Mouse (Mus musculus) right cerebral cortex, postnatal 36 days (tissue): ENCODE data around the gene Cdh3.

Experiments used
- DNase-seq, 2 experiments: peaks; one replicate each; pipeline ENCODE4 v3.0.0; 2022; ENCODE audit warnings: low spot score in 2 of 2, mixed read lengths in 1 of 2

Gene Cdh3

GRCm38 (mm10) chr8:106527241-106528036, 16.7 kb downstream of the Cdh3 start:
- DNase-seq, result no peak

DNA sequence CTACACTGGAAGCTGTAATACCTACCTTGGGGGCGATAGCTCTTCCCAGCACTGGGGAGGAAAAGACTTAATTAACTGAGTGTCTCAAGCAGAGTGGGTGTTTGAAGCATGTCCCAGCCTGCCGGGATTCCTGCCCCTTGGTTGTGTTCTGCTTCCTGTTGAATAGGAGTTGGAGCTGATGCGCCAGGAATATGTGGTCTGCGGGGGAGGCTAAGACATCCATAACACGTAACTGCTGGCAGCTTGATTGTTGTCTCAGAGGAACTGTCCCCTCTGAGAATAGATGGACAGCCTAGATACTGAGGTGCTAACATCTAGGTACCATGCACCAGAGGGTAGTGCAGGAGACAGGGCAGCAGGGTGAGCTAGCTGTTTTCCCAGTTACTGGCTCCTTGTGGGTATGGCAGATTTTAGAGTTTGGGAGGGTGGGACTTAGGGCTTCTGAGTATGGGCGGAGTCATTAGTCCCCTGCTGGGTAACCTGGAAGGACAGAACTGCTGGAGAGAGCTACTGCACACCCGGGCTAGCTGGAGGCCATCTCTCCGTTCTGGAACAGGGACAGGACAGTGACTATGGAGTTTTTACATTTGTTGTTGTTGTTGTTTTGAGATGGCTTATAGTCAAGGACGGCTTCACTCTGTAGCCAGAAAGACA, 18.0 kb downstream of the Cdh3 start:
- DNase-seq, result no peak

DNA sequence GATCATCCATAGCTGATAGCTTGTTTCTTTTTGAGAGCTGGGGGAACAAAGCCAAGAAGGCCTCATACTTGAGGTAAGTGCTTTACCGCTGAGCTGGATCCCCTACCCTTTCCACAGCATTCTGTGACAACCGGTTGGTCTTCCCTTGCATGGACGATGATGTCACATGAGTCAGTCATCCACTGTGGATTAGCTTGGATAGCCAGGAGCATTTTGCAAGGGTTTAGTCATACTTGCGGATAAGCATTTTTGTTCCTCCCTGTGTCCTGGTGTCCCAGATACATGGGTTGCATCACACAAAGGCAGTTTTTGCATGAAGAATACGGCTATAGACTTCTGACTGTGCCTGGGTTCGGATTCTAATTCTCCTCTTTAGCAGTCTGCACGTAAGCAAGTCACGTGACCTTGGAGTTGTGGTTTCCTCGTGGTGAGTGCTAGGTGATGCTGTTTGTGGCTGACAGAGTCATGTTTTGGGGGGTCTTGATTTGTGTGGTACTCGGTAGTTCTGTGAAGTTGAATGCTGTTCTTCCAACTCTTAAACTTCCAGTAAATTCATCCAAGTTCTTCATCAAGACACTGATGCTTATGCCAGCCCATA, 19.3 kb downstream of the Cdh3 start:
- DNase-seq, result no peak

DNA sequence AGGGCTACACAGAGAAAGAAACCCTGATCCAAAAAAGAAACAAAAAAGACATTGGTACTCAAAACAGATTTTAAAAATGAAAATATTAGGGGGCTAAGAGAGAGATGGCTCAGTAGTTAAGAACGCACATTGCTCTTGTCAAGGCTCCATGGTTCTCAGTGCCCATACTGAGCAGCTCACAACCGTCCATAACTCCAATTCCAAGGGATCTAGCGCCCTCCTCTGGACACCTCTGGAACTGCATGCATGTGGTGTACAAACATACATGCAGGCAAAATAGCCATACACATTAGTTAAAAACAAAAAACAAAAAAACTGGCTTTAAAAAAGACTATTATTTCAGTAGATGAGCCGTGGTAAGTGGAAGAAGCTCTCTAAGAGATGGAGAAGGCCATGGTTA, 19.9 kb downstream of the Cdh3 start:
- DNase-seq, result no peak

DNA sequence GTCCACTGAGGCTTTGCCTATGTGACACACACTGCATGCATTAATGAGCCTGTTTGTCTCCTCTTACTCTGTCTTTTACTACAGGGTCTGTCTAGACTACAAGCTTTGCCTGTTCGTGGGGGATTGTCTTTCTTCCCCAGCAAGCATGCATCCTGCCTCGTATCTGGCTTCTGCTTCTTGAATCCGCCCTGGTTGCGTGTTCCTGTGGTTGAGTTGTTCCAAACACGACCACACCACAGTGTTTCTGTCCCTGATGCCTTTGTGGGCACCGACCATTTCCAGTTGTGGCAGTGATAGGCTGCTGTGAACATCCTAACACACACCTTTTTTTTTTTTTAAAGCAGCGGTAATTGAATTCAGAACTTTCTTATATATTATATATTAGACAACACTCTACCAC, 23.0 kb downstream of the Cdh3 start:
- no peak for DNase-seq

DNA sequence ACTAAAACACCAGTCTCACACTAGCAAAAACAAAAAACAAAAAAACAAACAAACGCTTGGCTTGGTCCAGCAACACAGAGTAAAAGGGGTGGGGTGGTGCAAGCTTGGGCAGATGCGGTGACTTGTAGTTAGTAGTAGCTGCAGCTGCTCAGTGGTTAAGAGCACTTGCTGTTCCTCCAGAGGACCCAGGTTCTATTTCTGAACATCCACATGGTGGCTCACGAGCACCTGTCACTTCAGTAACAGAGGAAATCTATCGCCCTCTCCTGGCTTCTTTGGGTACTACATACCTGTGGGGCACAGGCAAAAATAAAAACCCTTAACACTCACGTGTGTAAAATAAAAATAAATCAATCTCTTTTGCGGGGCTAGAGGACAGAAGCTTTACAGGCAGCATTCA, 23.8 kb downstream of the Cdh3 start:
- DNase-seq, result peak; percentile 8 to 10

GRCm38 (mm10) chr8:106535448-106535847, 24.8 kb downstream of the Cdh3 start:
- no peak for DNase-seq

DNA sequence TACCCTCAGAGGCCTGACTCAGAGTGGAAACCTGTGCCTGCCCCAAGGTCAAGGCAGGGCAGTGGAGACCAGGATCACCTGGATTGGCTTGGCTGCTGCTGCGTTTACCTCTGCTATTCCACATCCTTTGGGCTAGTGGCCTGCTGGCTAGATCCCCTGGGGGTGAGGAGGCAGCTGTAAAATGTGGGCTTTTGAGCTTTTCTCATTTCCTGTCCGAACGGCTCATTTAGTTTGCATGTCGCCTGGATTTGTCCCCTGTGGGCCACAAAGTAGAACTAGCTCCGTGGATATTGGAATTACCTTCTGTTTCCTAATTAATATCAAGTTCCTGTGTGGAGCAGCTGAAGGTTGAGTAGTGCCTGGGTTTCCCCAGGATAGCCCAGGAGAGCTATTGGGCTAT, 28.5 kb downstream of the Cdh3 start:
- no peak for DNase-seq

- no peak for DNase-seq
Observed at GRCm38 (mm10) chr8:106541002-106541401, 30.3 kb downstream of the Cdh3 start.

GRCm38 (mm10) chr8:106543043-106543442, 32.4 kb downstream of the Cdh3 start:
- no peak for DNase-seq

DNA sequence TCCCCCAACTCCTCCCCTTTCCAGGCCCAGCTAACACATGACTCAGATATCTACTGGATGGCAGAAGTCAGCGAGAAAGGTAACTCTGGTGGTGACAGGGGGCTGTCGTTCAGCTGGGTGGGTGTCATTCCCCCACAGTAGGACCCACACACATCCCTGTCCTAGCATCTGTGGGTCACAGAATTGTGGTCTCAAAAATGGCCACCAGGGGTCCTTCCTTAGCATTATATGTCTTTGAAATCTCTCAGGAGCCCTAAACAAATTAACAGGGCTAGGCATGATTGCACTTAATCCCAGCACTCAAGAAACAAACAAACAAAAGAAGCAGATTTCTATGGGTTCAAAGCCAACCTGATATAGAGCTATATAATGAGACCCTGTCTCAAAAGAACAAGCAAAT, 34.5 kb downstream of the Cdh3 start:
- DNase-seq, result no peak

- DNase-seq, result no peak
Observed at GRCm38 (mm10) chr8:106546746-106547145, 36.1 kb downstream of the Cdh3 start.

DNA sequence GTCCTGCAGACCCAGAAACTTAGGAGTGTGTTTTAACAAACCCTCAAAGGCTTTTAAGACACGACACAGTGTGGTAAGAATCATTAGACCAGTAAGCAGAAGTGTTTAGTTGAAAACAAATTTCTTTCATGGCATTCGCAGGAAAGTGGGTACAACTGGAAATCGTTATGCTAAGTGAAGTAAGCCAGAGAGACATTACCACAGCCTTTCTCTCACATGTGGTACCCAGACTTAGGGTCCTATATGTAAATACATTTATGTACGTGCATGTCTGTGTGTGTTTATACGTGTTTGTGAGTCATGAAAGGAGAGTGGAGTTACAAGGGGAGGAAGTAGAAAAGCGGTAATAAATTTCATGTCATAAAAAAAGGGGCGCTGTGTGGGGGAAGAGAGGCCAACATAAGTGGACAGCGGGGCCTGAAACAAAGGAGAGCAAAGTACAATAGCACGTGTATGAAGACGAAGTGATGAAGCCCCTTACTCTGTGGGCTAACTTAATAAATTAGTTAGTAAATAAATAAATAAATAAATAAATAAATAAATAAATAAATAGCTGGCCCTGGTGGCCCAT, 37.8 kb downstream of the Cdh3 start:
- DNase-seq, result no peak

- DNase-seq, result no peak
Observed at GRCm38 (mm10) chr8:106550906-106551305, 40.2 kb downstream of the Cdh3 start.

DNA sequence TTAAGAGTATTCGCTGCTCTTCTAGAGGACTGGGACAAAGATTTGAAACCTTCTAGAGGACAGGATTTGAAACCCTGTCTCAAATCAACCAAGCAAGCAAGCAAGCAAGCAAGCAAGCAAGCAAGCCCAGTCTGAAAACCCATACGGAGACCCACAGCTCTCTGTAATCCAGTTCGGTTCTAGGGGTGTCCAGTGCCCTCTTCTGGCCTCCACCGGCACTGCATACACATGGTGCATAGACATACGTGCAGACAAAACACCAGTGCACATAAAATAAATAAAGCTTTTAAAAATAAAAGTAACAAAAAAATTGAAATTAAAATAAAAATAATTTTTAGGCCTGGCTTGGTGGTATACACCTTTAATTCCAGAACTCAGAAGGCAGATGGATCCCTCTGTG, 43.3 kb downstream of the Cdh3 start:
- no peak for DNase-seq

DNA sequence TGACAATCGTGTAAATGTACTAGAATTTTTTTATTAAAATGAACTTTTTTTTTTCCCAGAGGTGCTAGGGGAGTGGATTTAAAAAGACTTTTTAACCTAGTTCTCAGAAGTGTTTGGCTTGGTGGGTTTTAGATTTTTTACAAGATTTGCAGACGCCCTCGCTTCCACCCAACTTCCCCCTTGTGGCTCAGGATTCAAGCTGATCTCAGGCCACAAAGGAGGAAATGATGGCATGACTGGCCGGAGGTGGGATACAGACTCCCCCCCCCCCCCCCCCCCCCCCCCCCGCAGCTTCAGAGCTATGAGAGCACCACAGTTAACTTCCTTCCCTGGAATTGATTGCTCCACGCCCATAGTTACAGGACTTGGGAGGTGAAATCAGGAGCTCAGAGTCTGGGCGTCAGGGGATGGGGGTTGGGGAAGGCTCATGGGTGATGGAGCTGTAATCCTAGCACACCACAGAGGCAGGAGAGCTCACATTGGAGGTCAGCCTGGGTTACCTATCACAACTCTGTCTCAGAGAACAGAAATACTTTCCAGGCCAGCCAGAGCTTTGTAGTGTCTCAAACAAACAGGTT, 45.5 kb downstream of the Cdh3 start:
- DNase-seq, result no peak

GRCm38 (mm10) chr8:106559844-106560243, 49.2 kb downstream of the Cdh3 start:
- no peak for DNase-seq

DNA sequence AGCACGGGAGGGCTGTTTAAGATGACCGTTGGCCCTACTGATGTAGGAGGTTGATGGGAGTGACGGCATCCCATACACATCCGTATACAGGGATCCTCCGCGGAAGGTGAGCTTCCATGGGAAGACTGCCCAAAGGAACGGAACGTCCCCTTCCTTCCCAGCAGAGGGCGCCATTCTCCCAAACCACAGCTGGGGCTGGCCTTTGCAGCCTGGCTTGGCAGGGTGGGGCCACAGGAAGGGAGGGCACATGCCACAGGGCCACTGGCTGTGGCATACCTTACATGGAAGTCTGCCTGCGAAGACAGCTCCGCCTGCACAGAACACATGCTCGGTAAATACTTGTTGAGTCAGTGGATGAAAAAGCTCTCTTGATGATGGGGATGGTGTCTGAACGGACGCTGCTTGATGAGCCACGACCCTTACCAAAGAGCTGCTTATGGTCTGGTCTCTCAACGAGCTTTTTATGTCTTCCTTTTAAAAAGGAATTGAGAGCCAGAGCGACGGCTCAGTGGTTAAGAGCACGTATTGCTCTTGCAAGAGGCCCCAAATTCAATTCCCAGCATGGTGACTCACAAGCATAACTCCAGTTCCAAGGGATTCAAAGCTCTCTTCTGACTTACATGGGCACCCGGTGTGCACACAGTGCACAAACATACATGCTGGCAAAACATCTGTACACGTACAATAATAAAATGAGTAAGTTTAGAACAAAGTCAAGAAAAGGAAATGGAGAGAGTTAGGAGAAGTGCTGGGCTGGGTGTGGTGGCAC, 50.6 kb downstream of the Cdh3 start:
- no peak for DNase-seq

DNA sequence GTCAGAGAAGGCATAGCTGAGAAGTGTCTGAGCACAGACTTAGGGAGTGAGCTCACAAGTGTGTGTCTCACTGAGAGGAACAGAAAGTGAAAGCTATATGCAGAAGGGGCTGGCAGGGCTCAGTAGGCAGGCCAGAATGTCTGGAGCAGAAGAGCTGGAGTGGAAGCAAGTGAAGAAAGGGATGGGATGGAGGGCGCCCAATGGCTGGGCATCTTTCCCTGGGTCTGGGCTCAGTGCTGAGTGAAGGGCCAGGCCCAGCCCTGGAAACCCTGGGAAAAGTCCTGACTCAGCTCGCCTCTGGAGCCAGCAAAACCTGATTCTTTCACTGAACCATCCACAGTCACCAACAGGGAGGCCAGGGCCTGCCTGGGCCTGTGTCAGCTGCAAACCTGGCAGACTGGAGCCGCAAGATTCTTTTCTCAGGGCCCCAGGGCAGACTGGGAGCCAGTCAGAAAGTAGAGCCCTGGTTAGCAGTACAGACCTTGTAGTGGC, 53.0 kb downstream of the Cdh3 start:
- no peak for DNase-seq

- no peak for DNase-seq
Observed at GRCm38 (mm10) chr8:106569006-106569405, 58.3 kb downstream of the Cdh3 start.

DNA sequence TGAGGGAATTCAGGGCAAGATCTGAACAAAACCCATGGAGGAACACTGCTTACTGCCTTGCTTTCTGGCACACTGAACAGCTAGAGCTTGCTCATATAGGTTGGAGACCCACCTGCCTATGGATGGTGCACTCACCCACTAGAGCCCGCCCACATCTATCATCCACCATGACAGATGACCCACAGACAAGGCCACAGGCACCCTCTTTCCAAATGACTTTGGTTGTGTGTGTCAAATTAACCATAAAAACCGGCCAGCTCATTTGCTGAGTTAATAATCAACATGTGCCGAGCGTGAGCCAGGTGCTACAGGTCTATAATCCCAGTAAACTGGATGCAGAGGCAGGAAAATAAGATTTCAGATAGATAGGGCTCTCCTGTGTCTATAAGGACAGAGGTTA, 59.7 kb downstream of the Cdh3 start:
- no peak for DNase-seq
